Mouse (Mus musculus) R1 (cell line): ENCODE data around the gene Bcam.
A peak's percentile ranks its signal among the peaks of the same experiment; 100 is the strongest.

Experiments used
- DNase-seq: peaks from one replicate; pipeline ENCODE4 v3.0.0-alpha.2; 2018; ENCODE audit warnings: low read depth, low spot score

The Bcam gene

GRCm38 (mm10) chr7:19785874-19786458 lies 15.2 kb upstream of the Bcam start:
- DNase-seq: no peak

- no peak for DNase-seq
Measured at GRCm38 (mm10) chr7:19784764-19785535, 14.1 kb upstream of the Bcam start.

- no peak for DNase-seq
Measured at GRCm38 (mm10) chr7:19783630-19784029, 12.8 kb upstream of the Bcam start.

GRCm38 (mm10) chr7:19782645-19783044 lies 11.8 kb upstream of the Bcam start:
- peak; percentile 92 for DNase-seq

GRCm38 (mm10) chr7:19781741-19782140 lies 10.9 kb upstream of the Bcam start:
- peak; percentile 96 for DNase-seq

- peak; percentile 68 for DNase-seq
Measured at GRCm38 (mm10) chr7:19779903-19780302, 9.1 kb upstream of the Bcam start.

- peak; percentile 57 for DNase-seq
Measured at GRCm38 (mm10) chr7:19778645-19779044, 7.8 kb upstream of the Bcam start.

GRCm38 (mm10) chr7:19777049-19777723 lies 6.4 kb upstream of the Bcam start:
- no peak for DNase-seq

GRCm38 (mm10) chr7:19771682-19772081 lies 866 bp upstream of the Bcam start:
- DNase-seq: no peak

GRCm38 (mm10) chr7:19770375-19770754 lies 451 bp downstream of the Bcam start:
- peak; percentile 89 for DNase-seq

- DNase-seq: peak; percentile 73
Measured at GRCm38 (mm10) chr7:19769434-19770374, 1.1 kb downstream of the Bcam start.

- no peak for DNase-seq
Measured at GRCm38 (mm10) chr7:19769001-19769400, 1.8 kb downstream of the Bcam start.

- DNase-seq: no peak
Measured at GRCm38 (mm10) chr7:19768251-19768650, 2.6 kb downstream of the Bcam start.

- DNase-seq: no peak
Measured at GRCm38 (mm10) chr7:19764581-19764980, 6.2 kb downstream of the Bcam start.

- peak; percentile 89 for DNase-seq
Measured at GRCm38 (mm10) chr7:19763829-19764477, 6.9 kb downstream of the Bcam start.

GRCm38 (mm10) chr7:19762283-19762682 lies 8.5 kb downstream of the Bcam start:
- DNase-seq: no peak

GRCm38 (mm10) chr7:19760021-19760420 lies 10.8 kb downstream of the Bcam start:
- no peak for DNase-seq

GRCm38 (mm10) chr7:19758623-19759022 lies 12.2 kb downstream of the Bcam start:
- DNase-seq: no peak

- DNase-seq: peak; percentile 36
Measured at GRCm38 (mm10) chr7:19755851-19756786, 14.7 kb downstream of the Bcam start.

- peak; percentile 64 for DNase-seq
Measured at GRCm38 (mm10) chr7:19755008-19755407, 15.8 kb downstream of the Bcam start.
